Mouse (Mus musculus): ENCODE measurements around the gene Zfp300. TPM values are rescaled to one million over a fixed set of nuclear protein-coding genes. Genes with fewer than 3 reads are reported as not detected.

Gene Zfp300
- 1.1 and 2.0 TPM in 2 replicates for total RNA-seq (2017)

GRCm38 (mm10) chrX:21088983-21089866, at the start of gene Zfp300:
Gene Zfp300, minus strand, starts transcription at chrX:21089527.
- no peak for ATAC-seq (ENCODE audit: extremely low read depth, insufficient number of reproducible peaks, low FRiP score, poor library complexity, severe bottlenecking)

DNA sequence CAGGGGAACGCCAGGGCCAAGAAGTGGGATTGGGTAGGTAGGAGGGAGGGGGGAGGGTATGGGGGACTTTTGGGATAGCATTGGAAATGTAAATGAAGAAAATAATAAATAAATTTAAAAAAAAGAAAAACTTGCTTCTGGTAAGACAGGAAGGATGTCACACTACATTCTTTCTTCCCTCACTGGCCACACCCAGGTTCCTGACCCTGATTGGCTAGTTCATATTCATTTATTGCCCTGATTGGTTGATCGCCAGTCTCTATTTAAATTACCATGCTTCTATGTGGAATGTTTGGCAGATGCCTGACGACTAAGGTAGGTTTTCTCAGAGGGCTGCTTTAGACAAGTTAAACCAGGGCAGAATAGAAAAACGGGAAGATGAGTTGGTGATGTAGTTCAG, 26.2 kb upstream of the Zfp300 start, which contains the start of gene Ssxa1:
TSS of gene Ssxa1 (plus strand) at position 301 of the 400 bp plus-strand sequence.
- no peak for ATAC-seq (ENCODE audit: extremely low read depth, insufficient number of reproducible peaks, low FRiP score, poor library complexity, severe bottlenecking)

- no peak for ATAC-seq (ENCODE audit: extremely low read depth, insufficient number of reproducible peaks, low FRiP score, poor library complexity, severe bottlenecking)
These were observed 526 bp upstream of the Zfp300 start for GRCm38 (mm10) chrX:21089867-21090239.

- no peak for ATAC-seq (ENCODE audit: extremely low read depth, insufficient number of reproducible peaks, low FRiP score, poor library complexity, severe bottlenecking)
These were observed 713 bp downstream of the Zfp300 start for GRCm38 (mm10) chrX:21088645-21088982.

- ATAC-seq (ENCODE audit: extremely low read depth, insufficient number of reproducible peaks, low FRiP score, poor library complexity, severe bottlenecking): no peak
These were observed 21.2 kb downstream of the Zfp300 start, which contains the start of gene Spaca5 for GRCm38 (mm10) chrX:21068106-21068505. Gene Spaca5, plus strand, starts transcription at chrX:21068406.

- ATAC-seq (ENCODE audit: extremely low read depth, insufficient number of reproducible peaks, low FRiP score, poor library complexity, severe bottlenecking): no peak
These were observed 26.8 kb downstream of the Zfp300 start for GRCm38 (mm10) chrX:21062544-21062890.

DNA sequence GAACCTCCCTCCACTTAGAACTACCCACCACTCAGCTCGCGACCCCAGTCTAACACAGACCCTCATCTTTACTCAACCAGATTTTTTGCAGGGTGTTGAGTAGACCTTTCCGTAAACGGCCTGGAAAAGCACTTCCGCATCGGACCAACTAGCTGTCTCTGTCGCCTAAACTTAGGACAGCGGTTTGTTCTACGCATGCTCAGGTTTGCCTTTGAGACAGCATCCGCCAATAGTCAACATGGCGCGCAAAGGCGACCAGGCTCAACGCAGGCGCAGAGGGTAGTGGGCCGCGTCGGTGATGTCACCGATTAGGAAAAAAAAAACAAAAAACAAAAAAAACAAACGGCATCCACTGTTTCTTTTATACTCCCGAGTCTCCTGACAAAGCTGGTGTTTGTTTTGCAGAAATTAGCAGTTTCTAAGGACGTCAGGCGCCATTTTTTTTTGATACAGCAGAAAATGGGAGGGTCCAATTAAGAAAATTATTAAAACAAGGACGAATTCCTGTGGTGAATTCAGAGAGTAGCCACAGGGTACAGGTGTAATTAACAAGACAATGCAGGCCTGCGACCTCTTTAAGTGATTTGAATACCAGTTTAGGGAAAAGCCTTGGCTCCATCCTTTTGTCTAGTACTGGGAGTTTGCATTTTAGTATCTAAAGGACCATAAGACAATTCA, 27.3 kb downstream of the Zfp300 start, which contains the start of gene Zfp182:
TSS of gene Zfp182 (minus strand) at position 451 of the 678 bp plus-strand sequence.
- ATAC-seq (ENCODE audit: extremely low read depth, insufficient number of reproducible peaks, low FRiP score, poor library complexity, severe bottlenecking): peak; percentile 96

DNA sequence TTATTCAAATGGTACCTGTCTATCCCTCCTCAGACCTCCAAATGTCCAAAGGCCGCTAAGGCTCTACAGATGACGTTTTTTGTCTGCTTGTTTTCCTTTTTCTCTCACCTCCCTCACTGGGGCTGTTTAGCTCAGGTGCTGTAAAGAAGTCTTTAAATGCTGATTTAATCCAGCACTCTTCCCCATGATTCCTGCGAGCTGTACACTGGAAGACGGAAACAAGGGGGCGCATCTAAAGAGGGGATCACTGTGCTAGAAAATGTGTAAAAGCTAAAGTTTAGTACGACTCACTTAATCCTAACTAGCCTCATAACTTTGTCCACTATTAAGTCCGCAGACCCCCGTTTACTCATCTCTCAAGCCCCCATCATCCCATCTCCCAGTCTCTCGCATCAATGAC, 27.9 kb downstream of the Zfp300 start:
- no peak for ATAC-seq (ENCODE audit: extremely low read depth, insufficient number of reproducible peaks, low FRiP score, poor library complexity, severe bottlenecking)

Other genes with a start within 250 kb of the Zfp300 start
- gene Timp1, start 219.4 kb downstream of the Zfp300 start, total RNA-seq (2017): not detected in 2 replicates
- gene Syn1, start 168.5 kb downstream of the Zfp300 start, total RNA-seq (2017): 0.61 and 0.93 TPM in 2 replicates
- gene Cfp, start 158.0 kb downstream of the Zfp300 start, total RNA-seq (2017): 64.4 and 66.2 TPM in 2 replicates
- 6.1 and 8.1 TPM in 2 replicates for gene Elk1, start 138.9 kb downstream of the Zfp300 start, total RNA-seq (2017)
- 22.8 and 24.4 TPM in 2 replicates for gene Uxt, start 127.5 kb downstream of the Zfp300 start, total RNA-seq (2017)
- 31.9 and 36.0 TPM in 2 replicates for gene Zfp182, start 27.2 kb downstream of the Zfp300 start, total RNA-seq (2017)
- gene Spaca5, start 21.1 kb downstream of the Zfp300 start, total RNA-seq (2017): not detected in 2 replicates
- gene Ssxa1, start 26.3 kb upstream of the Zfp300 start, total RNA-seq (2017): not detected in 2 replicates
- not detected in 2 replicates for gene Gm21876, start 86.1 kb upstream of the Zfp300 start, total RNA-seq (2017)

Data from neutrophil, adult 5-6 weeks (primary cell).